Mouse (Mus musculus) hindbrain, embryonic 13.5 days (tissue): Measurements from ENCODE around the gene Vmn2r51. TPM values are rescaled to one million over a fixed set of nuclear protein-coding genes. Genes with fewer than 3 reads are reported as not detected.
"Not testable (repeated sequence)": the region's sequence is repeated elsewhere in the genome, so short reads cannot be mapped to it uniquely, and the experiment has no call there.

Experiments
- ATAC-seq: fragments of 200-750 bp; cut with Nextera tagmentation; 2 replicates; pipeline ENCODE4 v1.8.0; 2017; ENCODE audit warnings: moderate TSS enrichment; ENCODE audit not compliant: low FRiP score
- H3K27ac ChIP-seq: fragments of 300-500 bp; sonication (generic); 2 replicates; pipeline ENCODE4 v1.5.1; 2015; ENCODE audit warnings: inconsistent platforms, mild to moderate bottlenecking, moderate library complexity
- H3K27me3 ChIP-seq: fragments of 300-500 bp; sonication (generic); 2 replicates; pipeline ENCODE4 v1.6.1; 2015; ENCODE audit warnings: mild to moderate bottlenecking, inconsistent platforms
- H3K36me3 ChIP-seq: fragments of 300-500 bp; sonication (generic); 2 replicates; pipeline ENCODE4 v1.6.1; 2015; ENCODE audit warnings: mild to moderate bottlenecking, inconsistent platforms
- H3K4me1 ChIP-seq: fragments of 300-500 bp; sonication (generic); replicated peaks from 2 replicates; pipeline ENCODE4 v1.6.1; 2015; ENCODE audit warnings: inconsistent platforms
- H3K4me2 ChIP-seq: fragments of 300-500 bp; sonication (generic); 2 replicates; pipeline ENCODE4 v1.6.1; 2015; ENCODE audit warnings: inconsistent platforms, mild to moderate bottlenecking, moderate library complexity
- H3K4me3 ChIP-seq: fragments of 300-500 bp; sonication (generic); 2 replicates; pipeline ENCODE4 v1.5.1; 2015; ENCODE audit warnings: mild to moderate bottlenecking, inconsistent platforms
- H3K9ac ChIP-seq: fragments of 300-500 bp; sonication (generic); 2 replicates; pipeline ENCODE4 v1.6.1; 2015; ENCODE audit warnings: mild to moderate bottlenecking, inconsistent platforms
- H3K9me3 ChIP-seq: fragments of 300-500 bp; sonication (generic); 2 replicates; pipeline ENCODE4 v1.6.1; 2016; ENCODE audit warnings: inconsistent platforms
- WGBS: fragments of 180-500 bp; shearing (Covaris S2); methylation state at CpG from one replicate; pipeline ENCODE4 v1.1.7; 2015; 5-methylcytosine and 5-hydroxymethylcytosine counted together
- polyA plus RNA-seq: library from polyadenylated mRNA; unstranded; fragments of >200 nt; fragmentation: Nextera tagmentation; extraction: Ambion mirVana; gene quantifications from 2 replicates; pipeline ENCODE4 v1.2.1, GENCODE M21; 2015

Vmn2r51 gene
- not detected in 2 replicates for polyA plus RNA-seq

DNA sequence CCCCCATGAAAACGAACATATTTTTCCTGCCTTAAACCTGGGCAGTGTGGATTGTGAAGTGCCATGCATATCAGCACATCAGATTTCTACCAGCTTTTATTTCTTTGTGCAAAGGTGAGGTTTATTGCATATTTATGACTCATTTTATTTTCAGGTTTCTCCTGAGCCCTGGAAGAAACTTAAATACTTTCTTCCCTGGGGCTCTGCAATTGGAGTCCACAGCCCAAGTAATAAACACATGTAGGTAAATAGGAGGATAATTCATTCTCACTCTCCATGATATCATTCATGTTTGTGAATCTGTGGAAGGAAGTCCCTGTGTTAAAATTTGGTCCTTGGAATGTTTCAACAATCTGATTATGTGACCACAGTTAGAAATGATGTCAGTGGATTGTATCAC, at the start of gene Vmn2r51:
Gene Vmn2r51 (minus strand): TSS at position 101 of the 400 bp plus-strand sequence.
- H3K4me3 ChIP-seq, ATAC-seq, H3K27me3 ChIP-seq, H3K4me2 ChIP-seq, H3K4me1 ChIP-seq, H3K9ac ChIP-seq, H3K27ac ChIP-seq, H3K36me3 ChIP-seq: not testable (repeated sequence)
- 67% methylated on average over 1 of the region's 1 CpGs for WGBS
- H3K9me3 ChIP-seq: peaks cover 19% of the 10 kb centered on the region

GRCm38 (mm10) chr7:10053196-10053595, 52.3 kb downstream of the Vmn2r51 start, which contains the start of gene Vmn2r50:
Gene Vmn2r50 (minus strand): TSS chr7:10053296.
- not testable (repeated sequence) for H3K4me3 ChIP-seq, H3K27ac ChIP-seq, ATAC-seq

More at GRCm38 (mm10) chr7:10053196-10053595, 52.3 kb downstream of the Vmn2r51 start, which contains the start of gene Vmn2r50:
- H3K9me3 ChIP-seq, H3K9ac ChIP-seq, H3K4me1 ChIP-seq, H3K27me3 ChIP-seq, H3K36me3 ChIP-seq, H3K4me2 ChIP-seq: not testable (repeated sequence)

Other genes with a start within 250 kb of the Vmn2r51 start
- not detected in 2 replicates for gene Vmn2r48, start 152.2 kb downstream of the Vmn2r51 start, polyA plus RNA-seq
- not detected in 2 replicates for gene Vmn2r49, start 113.5 kb downstream of the Vmn2r51 start, polyA plus RNA-seq
- gene Vmn2r50, start 52.4 kb downstream of the Vmn2r51 start, polyA plus RNA-seq: not detected in 2 replicates
- not detected in 2 replicates for gene Vmn2r52, start 70.8 kb upstream of the Vmn2r51 start, polyA plus RNA-seq
- gene Vmn1r66, start 172.3 kb upstream of the Vmn2r51 start, polyA plus RNA-seq: not detected in 2 replicates